Mouse (Mus musculus) WW6 (cell line): ENCODE data around the gene Apbb2.

Source experiments
- DNase-seq: peaks from one replicate; pipeline ENCODE4 v3.0.0-alpha.2; 2013; ENCODE audit warnings: low read depth, low spot score

Apbb2 gene

DNA sequence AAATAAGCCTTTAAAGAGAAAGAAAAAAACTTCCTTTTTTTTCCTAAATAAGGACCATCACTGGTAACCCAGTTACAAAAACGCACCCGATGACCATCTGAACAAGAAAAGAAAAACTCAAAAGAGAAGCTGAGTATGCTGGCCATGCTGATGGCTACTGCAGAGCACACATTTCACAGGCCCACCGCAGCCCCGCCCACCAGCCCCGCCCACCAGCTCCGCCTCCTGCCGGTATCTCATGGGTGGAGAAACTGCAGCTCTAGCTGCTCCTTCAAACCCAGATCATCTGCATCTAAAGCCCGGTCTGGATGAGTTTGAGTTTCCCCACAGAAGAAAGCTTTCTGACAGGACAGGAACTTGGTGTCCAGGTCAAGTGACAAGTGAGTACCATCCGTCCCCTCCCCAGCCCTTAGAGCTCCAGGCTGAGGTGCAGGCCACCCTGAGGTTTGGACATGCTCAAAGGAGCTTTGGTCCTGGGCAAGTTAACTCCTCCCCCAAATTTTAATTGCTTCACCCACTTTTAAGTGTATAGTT lies 16.2 kb downstream of the Apbb2 start:
- DNase-seq = no peak

DNA sequence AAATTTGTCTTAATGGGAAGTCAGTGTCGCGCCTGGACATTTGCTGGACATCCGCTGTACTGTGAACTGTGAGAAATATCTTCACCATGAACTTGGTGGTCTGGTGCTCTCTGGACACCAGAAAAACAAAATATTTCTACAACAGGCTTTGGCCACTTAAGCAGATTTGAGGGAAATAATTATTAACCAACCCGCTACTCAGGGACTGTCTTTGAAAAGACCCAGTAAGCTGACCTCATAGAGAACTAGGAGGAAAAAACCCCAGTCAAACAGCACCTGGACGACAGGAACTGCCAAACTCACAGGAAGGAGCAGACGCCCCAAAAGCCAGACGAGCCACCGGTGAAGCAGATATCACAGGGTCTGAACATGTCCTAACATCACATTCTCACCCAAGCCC lies 18.2 kb downstream of the Apbb2 start:
- no peak for DNase-seq

DNA sequence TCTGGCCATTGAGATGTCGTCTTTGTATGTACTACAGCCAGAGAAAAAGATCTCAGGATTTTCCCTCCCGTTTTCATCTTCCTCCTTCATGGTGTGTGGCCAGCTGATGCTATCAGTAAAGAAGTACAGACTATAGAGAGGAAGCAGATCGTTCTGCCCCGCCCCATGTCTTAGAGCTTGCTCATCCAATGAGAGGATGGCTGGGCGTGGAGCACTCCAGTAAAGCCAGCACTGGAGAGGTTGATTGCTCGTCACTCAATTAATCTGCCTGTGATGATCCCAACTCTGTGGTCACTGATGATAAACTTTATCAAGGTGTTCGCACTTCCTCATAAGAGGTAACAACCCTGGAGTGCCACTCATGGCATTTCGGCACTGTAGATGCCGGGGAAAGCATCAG lies 18.7 kb downstream of the Apbb2 start:
- DNase-seq = no peak

DNA sequence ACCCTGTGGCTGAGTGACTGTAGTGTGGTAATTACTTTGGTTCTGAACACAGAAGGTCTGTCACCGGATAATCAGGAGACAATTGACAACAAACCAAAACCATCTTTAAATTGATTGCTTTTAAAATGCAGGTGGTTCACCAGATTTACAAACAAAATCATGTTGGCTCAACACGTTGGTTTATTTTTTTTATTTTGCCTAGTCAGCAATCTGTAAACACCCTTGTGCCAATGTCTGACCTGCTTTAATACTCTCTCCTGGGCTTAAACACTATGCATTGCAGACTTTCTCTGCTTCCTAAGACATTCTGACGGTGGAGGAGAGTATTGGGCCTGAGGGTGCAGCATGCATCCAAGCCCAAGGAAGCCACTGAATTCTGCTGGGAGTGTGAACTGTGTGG lies 22.3 kb downstream of the Apbb2 start:
- DNase-seq = no peak

DNA sequence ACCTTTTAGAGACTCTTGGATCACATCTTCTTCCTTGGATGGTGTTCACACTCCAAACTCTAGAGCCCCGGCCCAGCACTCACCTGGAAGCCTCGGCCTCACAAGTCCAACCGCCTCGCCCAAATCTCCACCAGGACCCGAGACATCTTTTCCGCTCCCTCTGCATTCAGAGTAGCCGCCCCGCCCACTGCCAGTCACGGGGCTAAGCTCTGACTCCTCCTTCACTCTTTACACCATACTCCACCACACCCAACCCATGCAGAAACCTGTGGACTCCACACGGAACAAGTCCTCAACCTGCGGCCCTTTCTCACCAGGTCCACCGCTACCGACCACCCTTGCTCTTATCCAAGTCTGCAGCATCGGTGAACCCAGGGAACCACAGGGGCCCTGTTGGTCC lies 23.7 kb downstream of the Apbb2 start:
- DNase-seq = no peak

DNA sequence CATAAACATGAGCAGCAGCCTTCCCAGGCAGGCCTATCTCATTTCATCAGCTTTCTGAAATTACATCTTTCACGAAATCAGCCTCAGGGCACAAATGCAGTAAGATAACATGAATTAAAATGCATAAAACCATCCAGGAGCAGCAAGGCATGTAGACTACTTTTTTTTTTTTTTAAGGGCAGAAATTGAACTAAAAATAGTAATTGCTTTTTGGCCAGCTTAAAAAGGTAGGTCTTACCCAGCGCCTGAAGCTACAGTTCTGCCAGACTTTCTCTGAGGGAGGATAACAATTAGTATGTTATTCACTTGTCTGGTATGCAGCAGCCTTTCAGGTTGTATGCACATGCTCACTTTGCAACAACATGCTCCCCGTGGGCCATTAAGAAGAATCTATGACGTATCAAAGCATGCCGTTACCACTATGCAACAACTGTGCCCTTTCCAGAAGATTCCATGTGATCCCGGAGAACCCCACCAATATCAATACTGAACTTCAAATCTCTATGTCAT lies 32.3 kb downstream of the Apbb2 start:
- no peak for DNase-seq

DNA sequence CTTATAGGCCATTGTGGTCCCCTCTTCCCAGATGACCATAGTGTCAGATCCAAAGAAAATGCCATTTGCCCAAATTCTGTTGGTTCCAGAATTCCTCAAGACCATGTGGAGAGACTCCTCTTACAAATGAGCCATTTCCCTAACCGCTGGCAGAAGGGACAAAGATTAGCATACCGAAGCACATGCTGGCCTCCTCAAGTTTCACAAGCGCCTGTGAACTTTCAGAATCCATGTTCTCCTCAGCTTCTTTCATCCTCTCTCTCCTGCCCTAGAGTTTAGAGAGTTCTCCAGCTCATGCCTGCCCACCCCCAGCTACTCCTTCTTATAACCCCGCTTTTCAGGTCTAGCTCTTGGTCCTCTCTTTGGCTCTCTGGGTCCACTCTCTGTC lies 35.6 kb downstream of the Apbb2 start:
- DNase-seq = no peak

DNA sequence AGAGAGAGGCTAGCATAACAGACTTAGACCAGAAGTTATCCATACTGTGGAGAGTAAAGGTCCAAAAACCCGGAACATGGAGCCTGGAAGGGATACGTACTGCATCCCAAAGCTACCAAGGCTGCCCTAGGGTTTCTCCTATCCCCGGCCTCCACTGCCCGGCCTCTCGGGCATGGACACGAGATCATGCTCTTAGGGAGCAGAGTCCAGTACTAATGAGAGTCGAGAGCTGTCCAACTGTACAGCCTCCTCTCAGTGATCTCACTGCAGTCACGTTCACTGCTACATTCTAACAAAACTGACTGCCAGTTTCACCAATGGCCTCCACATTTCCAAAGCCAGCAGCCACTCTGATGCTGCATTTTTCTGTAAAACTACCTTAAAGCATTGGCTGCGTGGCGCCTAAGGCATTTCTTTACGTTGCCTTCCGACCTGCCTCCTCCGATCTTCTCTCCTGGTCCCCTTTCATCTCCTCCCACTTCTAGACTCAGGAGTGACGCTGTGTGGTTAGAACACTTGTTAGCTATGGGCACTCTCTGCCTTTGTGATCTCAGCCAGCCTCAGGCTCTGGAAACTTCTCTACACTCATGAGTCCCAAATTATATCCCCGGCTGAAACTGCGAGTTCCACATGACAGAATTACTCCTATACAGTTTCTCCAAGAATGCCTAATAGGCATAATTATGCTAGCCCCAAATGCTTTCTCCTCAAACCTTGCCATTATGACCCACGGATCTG lies 36.1 kb downstream of the Apbb2 start:
- no peak for DNase-seq

DNA sequence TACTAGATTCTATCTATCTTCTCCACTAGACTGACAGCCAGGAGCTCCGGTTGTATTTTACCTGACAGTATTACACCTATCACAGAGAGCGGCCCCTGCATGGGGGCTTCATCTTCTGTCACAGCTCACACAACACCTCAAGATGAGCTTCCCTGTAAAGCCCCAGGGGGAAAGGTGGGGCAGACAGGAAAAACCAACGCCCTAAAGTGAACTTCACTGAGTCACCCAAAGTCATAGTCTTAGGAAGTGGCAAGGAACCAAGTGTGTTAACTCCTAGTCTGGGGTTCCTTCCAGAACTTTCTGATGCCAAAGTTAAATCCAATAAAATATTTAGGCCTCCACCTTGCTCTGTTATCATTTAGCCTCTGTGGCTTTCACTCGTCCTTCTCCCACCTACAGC lies 39.5 kb downstream of the Apbb2 start:
- DNase-seq = no peak

DNA sequence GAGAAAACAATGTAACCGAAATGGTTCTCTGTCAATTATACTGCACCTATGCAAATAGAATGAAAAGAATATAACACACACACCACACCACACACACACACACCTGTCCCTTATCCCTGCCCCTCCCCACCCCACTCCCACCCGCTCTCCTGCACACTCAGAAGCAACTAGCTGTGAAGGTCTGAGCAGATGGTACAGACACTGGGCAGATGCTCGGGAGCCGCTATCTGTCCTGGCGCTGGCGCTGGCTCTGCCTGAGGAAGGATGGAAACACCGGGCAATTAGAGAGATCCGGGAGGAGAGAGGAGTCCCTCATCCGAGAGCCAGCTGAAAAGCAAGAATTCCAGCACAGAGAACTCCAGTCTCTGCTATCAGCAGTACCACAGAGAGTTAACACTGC lies 42.3 kb downstream of the Apbb2 start:
- DNase-seq = no peak

DNA sequence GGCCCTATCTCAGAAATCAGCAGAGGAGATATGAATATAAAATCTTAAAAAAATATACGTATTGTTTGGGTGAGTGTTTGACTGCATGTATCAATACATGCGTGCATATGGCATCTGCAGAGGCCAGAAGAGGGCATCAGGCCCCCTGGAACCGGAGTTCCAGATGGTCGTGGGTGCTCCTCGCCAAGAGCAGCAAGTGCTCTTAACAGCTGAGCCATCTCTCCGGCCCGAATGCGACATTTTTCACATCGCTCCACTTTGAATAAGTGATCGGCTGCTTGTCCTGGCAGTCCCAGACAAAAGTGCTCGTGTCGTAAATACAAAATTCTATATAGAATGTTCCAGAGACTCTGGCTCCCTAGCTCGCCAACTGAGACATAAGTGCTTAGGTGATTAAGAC lies 43.4 kb downstream of the Apbb2 start:
- no peak for DNase-seq

DNA sequence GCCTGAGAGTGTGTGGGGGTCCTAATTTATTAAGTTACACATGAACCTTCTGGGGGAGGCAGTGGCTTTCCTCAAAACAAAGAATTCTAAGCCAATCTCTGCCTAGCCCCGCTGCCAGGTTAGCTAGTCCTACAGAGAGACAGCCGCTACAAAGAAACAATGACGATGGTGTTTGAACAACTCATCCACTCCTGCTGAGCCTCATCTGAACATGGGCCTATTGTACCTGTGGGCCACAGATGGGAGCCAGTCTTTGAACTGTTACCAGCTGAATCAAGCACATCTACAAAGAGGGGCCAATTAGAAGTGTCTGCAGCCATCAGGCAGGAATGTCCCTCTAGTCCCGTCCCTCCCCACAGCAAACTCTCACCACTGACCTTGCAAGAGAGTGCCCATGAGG lies 45.3 kb downstream of the Apbb2 start:
- DNase-seq = no peak

DNA sequence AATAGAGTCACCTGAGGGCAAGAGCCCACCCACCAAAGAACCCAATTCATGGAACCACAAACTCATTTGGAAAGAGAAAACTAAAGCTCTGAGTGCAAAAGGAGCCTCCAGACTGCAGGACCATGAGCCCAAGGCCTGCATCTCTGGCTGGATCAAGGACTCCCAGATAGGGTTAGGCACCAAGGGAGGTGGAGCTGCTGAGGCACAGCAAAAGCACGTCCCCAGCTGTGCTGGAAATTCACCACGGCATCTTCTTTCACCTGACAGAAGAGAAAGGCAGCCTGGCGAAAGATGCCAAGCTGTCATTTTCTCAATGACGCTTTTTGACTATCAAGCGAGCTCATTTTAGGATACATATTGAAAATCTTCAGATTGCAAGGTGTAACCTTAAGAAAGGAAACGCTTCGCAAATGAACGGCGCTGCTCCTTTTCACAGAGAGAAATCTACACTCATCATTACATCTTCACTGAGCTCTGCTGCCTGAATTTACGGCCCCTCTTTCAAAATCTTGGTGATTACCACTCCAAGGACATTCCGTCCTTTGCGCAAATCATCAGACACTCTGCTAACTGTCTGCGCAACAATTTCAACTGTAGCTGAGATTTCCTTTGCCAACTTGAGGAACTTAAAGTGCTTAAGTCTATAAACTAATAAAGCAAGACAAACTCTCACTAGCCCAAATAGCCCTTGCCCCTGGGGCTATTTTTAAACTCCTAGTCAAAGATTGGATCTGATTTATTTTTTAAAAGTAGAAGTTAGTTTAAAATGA lies 46.3 kb downstream of the Apbb2 start:
- DNase-seq = no peak

DNA sequence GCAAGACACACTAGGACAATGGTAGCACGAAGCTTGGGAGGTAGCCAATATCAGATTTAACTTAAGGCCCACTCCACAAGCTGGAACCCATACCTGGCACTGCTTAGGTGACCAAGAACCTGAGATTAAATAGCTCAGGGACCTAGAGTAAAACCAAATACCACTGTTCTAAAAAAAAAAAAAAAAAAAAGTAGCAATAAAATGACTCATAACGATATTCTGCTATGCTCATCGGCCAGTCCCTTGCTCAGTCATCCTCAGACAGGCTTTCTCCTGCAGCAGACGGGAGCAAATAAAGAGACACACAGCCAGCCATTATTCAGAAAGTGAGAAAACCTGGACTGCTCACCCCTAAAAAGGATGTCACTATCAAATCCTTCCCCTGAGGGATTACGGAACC lies 47.9 kb downstream of the Apbb2 start:
- no peak for DNase-seq

DNA sequence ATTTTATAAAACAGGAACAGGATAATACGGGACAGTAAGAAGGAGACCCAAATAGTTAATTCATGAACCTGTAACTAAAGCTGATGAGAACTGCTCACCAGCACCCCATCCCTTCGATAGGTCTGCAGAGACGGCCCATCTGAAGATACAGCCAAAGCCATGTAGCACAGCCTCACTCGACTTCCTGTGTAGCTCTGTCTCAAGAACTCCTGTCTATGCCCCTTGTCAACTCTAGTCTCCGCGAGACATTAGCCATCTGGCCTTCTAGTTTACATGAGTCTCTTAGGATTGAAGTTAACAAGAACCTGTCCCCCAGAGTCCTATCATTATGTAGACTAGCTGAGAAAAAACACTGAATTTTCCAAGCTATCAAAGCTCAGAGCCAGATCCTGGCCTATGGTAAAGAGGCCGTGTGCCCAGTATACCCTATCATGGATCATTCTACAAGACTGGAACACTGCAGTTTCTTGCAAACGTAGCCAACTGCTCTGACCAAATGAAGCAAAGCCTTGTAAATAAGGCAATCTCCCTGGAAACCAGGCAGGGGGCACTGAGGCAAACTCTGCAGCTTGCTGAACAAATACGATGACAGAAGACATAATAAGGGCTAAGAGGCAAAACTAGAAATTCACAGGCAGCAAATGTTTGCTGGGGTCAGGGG lies 49.3 kb downstream of the Apbb2 start:
- no peak for DNase-seq

DNA sequence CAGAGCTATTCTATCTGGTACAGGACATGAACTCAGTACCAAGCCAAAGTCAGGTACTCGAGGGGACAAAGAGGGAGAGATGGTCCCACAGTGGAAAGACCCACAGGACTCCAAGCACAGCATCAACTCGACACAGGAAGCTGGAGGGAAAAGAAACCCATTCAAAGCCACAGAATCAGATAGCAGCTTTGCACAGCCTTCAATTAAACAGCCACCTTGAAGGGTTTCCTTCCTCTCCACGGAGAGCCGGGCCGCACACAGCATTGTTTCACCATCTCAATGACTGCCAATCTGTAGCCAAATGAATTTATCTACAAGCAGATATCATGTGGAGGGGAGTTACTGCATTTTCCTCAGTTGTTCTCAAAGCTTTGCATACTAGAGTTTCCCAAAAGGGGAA lies 50.6 kb downstream of the Apbb2 start:
- DNase-seq = no peak

DNA sequence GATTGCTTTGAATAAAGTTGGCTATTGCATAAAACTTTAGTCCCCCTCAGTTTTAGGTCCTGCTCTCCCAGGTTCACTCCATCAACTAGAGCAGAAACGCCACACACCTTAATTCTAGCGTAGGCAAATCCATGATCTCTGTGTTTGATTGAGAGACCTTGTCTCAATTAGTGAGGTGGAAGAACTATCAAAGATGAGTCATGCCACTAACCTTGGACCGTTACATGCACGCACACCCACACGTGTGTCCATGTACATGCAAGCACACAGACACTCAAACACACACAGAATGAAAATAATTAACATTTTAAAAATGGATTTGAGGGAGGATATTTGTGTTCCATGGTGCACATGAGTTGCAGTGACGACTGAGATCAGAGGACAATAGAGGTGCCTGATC lies 51.2 kb downstream of the Apbb2 start:
- no peak for DNase-seq

DNA sequence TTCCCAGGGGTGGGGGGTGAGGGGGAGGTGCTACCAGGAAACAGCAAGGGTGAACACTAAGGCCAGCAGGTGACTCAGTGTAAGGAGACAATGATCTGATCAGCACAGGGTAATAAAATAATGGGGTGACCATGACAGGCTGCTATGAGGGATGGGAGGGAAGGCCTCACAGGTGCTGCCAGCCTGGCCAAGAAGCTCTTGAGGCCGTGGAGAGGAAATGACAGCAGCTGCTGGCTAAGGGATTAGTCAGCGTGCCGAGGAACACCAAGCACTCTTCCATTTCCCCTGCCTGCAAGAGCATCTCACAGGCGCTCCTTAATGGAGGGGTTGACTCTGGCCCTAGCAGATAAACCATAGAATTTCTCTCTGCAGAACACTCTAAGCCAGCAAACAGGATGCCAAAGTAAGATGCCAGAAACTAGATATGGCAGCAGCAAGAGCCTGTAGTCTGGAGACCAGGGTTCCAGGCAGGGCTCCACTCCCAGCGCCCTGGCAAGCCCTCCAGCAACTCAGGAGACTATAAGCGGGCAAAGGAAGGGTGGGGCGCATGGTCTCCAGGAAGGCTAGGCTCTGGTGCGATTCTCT lies 58.9 kb downstream of the Apbb2 start:
- no peak for DNase-seq

DNA sequence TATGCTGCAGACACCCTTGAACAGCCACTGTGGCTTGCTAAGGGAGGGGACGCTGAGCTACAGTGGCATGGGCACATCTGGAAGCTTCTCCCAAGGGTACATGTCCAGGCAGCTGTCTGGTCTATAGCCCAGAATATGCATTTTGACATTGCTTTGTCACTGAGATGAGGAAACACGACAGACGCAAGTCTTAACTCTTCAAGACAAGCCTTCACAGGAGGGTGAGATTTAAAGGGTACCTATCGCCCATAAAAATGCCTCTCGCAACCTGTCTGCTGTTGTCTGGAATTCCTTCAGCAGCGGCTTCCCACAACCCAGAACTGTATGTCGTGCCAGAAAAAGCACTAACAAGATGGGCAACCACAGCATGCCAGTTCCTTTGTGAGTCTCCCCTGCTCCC lies 60.5 kb downstream of the Apbb2 start:
- no peak for DNase-seq

DNA sequence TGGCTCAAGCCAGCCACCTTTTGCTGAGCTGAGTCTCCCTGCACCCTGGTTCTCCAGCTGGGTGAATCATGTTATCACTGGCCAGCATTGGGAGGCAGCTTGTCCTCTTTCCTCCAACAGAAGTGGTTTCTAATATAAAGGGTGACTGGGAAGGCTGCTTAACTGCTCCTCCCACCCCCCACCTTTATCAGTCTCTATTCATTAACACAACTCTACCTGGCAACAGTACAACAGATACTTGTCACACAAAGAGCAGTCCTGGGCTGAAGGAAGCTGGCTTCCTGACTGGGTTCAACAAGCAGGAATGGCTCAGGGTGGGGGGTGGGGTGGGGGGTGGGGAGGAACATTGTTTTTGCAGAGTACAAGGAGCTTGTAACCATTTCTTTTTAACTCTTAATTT lies 64.7 kb downstream of the Apbb2 start:
- DNase-seq = no peak

DNA sequence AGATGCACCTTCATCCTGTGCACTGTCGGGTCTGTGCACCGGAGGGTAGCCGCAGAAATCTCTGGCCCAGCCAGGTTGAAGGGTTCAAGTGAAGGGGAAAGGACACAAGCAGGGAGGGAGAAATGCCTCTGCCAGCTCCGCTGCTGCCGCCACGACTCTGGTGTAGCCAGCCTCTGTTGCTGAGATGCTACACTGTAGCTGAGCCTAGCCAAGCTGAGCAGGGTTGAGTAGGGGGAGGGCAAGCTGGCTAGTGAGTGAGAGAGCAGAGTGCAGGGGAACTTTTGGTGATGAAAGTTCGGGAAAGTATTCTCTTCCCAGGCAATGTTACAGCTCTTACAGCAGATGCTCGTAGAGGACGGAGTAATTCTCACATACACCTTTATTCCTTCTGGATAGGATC lies 66.3 kb downstream of the Apbb2 start:
- DNase-seq = no peak

DNA sequence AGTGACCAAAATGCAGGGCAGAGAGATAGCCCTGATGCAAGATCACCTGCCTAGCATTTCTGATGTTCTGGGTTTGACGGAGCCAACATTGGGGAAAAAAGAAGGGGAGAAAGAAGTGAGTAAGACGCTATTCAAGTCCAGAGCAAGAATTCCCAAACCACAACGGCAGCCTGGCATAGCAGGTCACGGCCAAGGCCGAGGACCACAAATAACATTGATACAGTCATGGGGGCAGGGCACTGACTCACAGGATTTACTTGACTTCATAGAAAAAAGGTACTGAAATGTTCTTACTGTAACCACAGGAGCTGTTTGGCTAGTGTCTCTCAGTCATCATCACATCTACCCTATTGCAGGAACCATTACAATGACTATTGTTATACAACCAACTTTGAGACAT lies 68.3 kb downstream of the Apbb2 start:
- DNase-seq = no peak
